Mouse (Mus musculus): Measurements from ENCODE around the gene Cox8b. TPM values are rescaled to one million over a fixed set of nuclear protein-coding genes. Genes with fewer than 3 reads are reported as not detected.

Cox8b gene
- total RNA-seq, 2 experiments from 2014 or later: not detected

Other genes starting within 250 kb of the Cox8b start
- gene Olfr539, start 240.5 kb downstream of the Cox8b start, total RNA-seq (2021): under 1 TPM; 0.04 to 0.06 TPM
- gene Olfr45, start 218.5 kb downstream of the Cox8b start, total RNA-seq (2021): under 1 TPM in 1 of 2 experiments, not detected in 1; 0.10 TPM
- gene Olfr541, start 203.2 kb downstream of the Cox8b start, total RNA-seq (2021): not detected
- gene Cyp2e1, start 136.7 kb downstream of the Cox8b start, total RNA-seq (2021): not detected
- under 1 TPM in 1 of 2 experiments, not detected in 1; 0.54 TPM for gene Syce1, start 112.6 kb downstream of the Cox8b start, total RNA-seq (2021)
- gene Zfp941, start 78.3 kb downstream of the Cox8b start, total RNA-seq (2021): 10 to 100 TPM; 13.1 to 14.4 TPM
- gene Urah, start 65.4 kb downstream of the Cox8b start, total RNA-seq (2021): under 1 TPM in 1 of 2 experiments, not detected in 1; 0.69 TPM
- gene Scgb1c1, start 54.9 kb downstream of the Cox8b start, total RNA-seq (2021): not detected
- gene Odf3, start 52.6 kb downstream of the Cox8b start, total RNA-seq (2021): not detected
- 1 to 10 TPM in 1 of 2 experiments, under 1 TPM in 1; 0.89 to 1.1 TPM for gene Gm45785, start 44.1 kb downstream of the Cox8b start, total RNA-seq (2021)
- 10 to 100 TPM; 92.0 to 93.3 TPM for gene Ric8a, start 43.5 kb downstream of the Cox8b start, total RNA-seq (2021)
- gene Bet1l, start 42.9 kb downstream of the Cox8b start, total RNA-seq (2021): 10 to 100 TPM; 24.4 to 25.1 TPM
- gene Psmd13, start 18.5 kb downstream of the Cox8b start, total RNA-seq (2021): 100 to 1,000 TPM; 144 to 153 TPM
- 10 to 100 TPM; 52.5 to 53.0 TPM for gene Sirt3, start 18.1 kb downstream of the Cox8b start, total RNA-seq (2021)
- gene Nlrp6, start 20.5 kb upstream of the Cox8b start, total RNA-seq (2021): under 1 TPM; 0.39 to 0.67 TPM
- gene Pgghg, start 40.9 kb upstream of the Cox8b start, total RNA-seq (2021): 1 to 10 TPM; 2.4 to 3.9 TPM
- gene Ifitm5, start 49.8 kb upstream of the Cox8b start, total RNA-seq (2021): not detected
- not detected for gene Gm45717, start 55.5 kb upstream of the Cox8b start, total RNA-seq (2021)
- gene Ifitm2, start 55.5 kb upstream of the Cox8b start, total RNA-seq (2021): 10 to 100 TPM; 18.0 to 20.0 TPM
- 1 to 10 TPM; 3.2 to 3.3 TPM for gene Ifitm1, start 66.8 kb upstream of the Cox8b start, total RNA-seq (2021)
- gene Ifitm3, start 110.3 kb upstream of the Cox8b start, total RNA-seq (2021): 1 to 10 TPM; 7.8 to 8.6 TPM
- gene Ifitm6, start 117.5 kb upstream of the Cox8b start, total RNA-seq (2021): not detected
- gene Gm17387, start 128.7 kb upstream of the Cox8b start, total RNA-seq (2021): not detected
- 100 to 1,000 TPM; 107 to 110 TPM for gene B4galnt4, start 160.7 kb upstream of the Cox8b start, total RNA-seq (2021)
- gene Pkp3, start 177.8 kb upstream of the Cox8b start, total RNA-seq (2021): not detected
- gene Sigirr, start 200.1 kb upstream of the Cox8b start, total RNA-seq (2021): 1 to 10 TPM; 2.3 to 2.8 TPM
- gene Ano9, start 217.4 kb upstream of the Cox8b start, total RNA-seq (2021): not detected
- gene Ptdss2, start 221.9 kb upstream of the Cox8b start, total RNA-seq (2021): 10 to 100 TPM; 48.4 to 54.0 TPM

All from left cerebral cortex, postnatal 10 days (tissue).